Mouse (Mus musculus) kidney, postnatal 36 days (tissue): ENCODE measurements around the gene Zdhhc11.
A peak's percentile ranks its signal among the peaks of the same experiment; 100 is the strongest.
"Not testable (repeated sequence)": the region's sequence is repeated elsewhere in the genome, so short reads cannot be mapped to it uniquely, and the experiment has no call there.

Experiments
- DNase-seq, 2 experiments: peaks; one replicate each; pipeline ENCODE4 v3.0.0; 2021 to 2022; ENCODE audit warnings: mixed read lengths in 2 of 2

Zdhhc11 gene

GRCm38 (mm10) chr13:74008216-74008615 lies 44.6 kb downstream of the Zdhhc11 start:
- DNase-seq: not testable (repeated sequence)

- DNase-seq: peak; percentile 94 to 96
These were observed 45.5 kb downstream of the Zdhhc11 start, which contains the start of gene Tppp for GRCm38 (mm10) chr13:74008948-74009718. TSS of gene Tppp (plus strand) at chr13:74009407.

- DNase-seq: peak; percentile 59 to 80
These were observed 46.4 kb downstream of the Zdhhc11 start for GRCm38 (mm10) chr13:74009791-74010614.

- DNase-seq: no peak
These were observed 47.0 kb downstream of the Zdhhc11 start for GRCm38 (mm10) chr13:74010678-74011077.

GRCm38 (mm10) chr13:74015908-74016307 lies 52.3 kb downstream of the Zdhhc11 start:
- DNase-seq: no peak

GRCm38 (mm10) chr13:74017426-74017825 lies 53.8 kb downstream of the Zdhhc11 start:
- DNase-seq: no peak

GRCm38 (mm10) chr13:74019006-74019405 lies 55.4 kb downstream of the Zdhhc11 start:
- not testable (repeated sequence) for DNase-seq

- DNase-seq: peak; percentile 53
These were observed 61.8 kb downstream of the Zdhhc11 start for GRCm38 (mm10) chr13:74025151-74026081.

GRCm38 (mm10) chr13:74026215-74026614 lies 62.6 kb downstream of the Zdhhc11 start:
- DNase-seq: peak; percentile 56 to 65

- DNase-seq: no peak
These were observed 64.5 kb downstream of the Zdhhc11 start for GRCm38 (mm10) chr13:74028116-74028515.

GRCm38 (mm10) chr13:74029013-74029412 lies 65.4 kb downstream of the Zdhhc11 start:
- DNase-seq: no peak

GRCm38 (mm10) chr13:74030691-74031090 lies 67.0 kb downstream of the Zdhhc11 start:
- DNase-seq: no peak

- DNase-seq: no peak
These were observed 67.5 kb downstream of the Zdhhc11 start for GRCm38 (mm10) chr13:74031133-74031532.

GRCm38 (mm10) chr13:74034756-74035155 lies 71.1 kb downstream of the Zdhhc11 start:
- DNase-seq: no peak

- DNase-seq: no peak
These were observed 72.1 kb downstream of the Zdhhc11 start for GRCm38 (mm10) chr13:74035776-74036175.

- DNase-seq: no peak
These were observed 76.3 kb downstream of the Zdhhc11 start for GRCm38 (mm10) chr13:74039926-74040325.
